Mouse (Mus musculus): ENCODE measurements at regions not wholly inside any gene's neighbourhood (a gene's known extent, or its start where the extent isn't known, plus 50 kb on each side); places are given as distances from the start of the nearest gene placed in this dataset.

- TF ChIP-seq CTCF (conservative IDR thresholded peaks at IDR 0.05; ENCODE audit: low read length), result no peak
- TF ChIP-seq NANOG (IDR thresholded peaks at IDR 0.05; ENCODE audit: borderline replicate concordance, low read length), result no peak
Measured at GRCm38 (mm10) chr1:169408120-169408519, 123.1 kb downstream of the Nuf2 start.

All from E14TG2a.4 (cell line).